Mouse (Mus musculus) C2C12 (cell line): Measurements from ENCODE around the gene Tdp1. TPM values are rescaled to one million over a fixed set of nuclear protein-coding genes. Genes with fewer than 3 reads are reported as not detected.

Experiments used
- H3K27me3 ChIP-seq: one replicate; pipeline ENCODE4 v1.6.1; 2011; ENCODE audit not compliant: control insufficient read depth, insufficient read depth, insufficient read length
- H3K36me3 ChIP-seq: one replicate; pipeline ENCODE4 v1.6.1; 2011; ENCODE audit not compliant: control insufficient read depth, insufficient read depth
- H3K4me3 ChIP-seq: one replicate; pipeline ENCODE4 v1.5.1; 2011; ENCODE audit warnings: mild to moderate bottlenecking, control low read depth; ENCODE audit not compliant: poor library complexity, insufficient read depth, severe bottlenecking
- H3K79me2 ChIP-seq: one replicate; pipeline ENCODE4 v1.6.1; 2011; ENCODE audit not compliant: control insufficient read depth, insufficient read depth
- H3K79me3 ChIP-seq: one replicate; pipeline ENCODE4 v1.6.1; 2011; ENCODE audit warnings: low read depth, control low read depth
- H3ac ChIP-seq: one replicate; pipeline ENCODE3; 2011; ENCODE audit warnings: low read depth; ENCODE audit not compliant: control insufficient read depth, insufficient read length
- CEBPB ChIP-seq: IDR thresholded peaks from one replicate; pipeline ENCODE4 v1.6.1; 2011; ENCODE audit warnings: low read depth, mild to moderate bottlenecking, control low read depth, moderate library complexity
- CTCF ChIP-seq: IDR thresholded peaks from one replicate; pipeline ENCODE4 v1.5.1; 2011; ENCODE audit not compliant: control insufficient read depth, insufficient read depth, insufficient read length
- FOSL1 ChIP-seq: IDR thresholded peaks from one replicate; pipeline ENCODE4 v1.8.0; 2011; ENCODE audit warnings: mild to moderate bottlenecking, low read length; ENCODE audit not compliant: poor library complexity, insufficient read depth, severe bottlenecking
- MAX ChIP-seq: IDR thresholded peaks from one replicate; pipeline ENCODE4 v1.6.1; 2011; ENCODE audit warnings: mild to moderate bottlenecking, control low read depth
- MYOD1 ChIP-seq: IDR thresholded peaks from one replicate; pipeline ENCODE4 v1.6.1; 2011; ENCODE audit warnings: low read depth; ENCODE audit not compliant: control insufficient read depth, insufficient read length
- MYOG ChIP-seq: IDR thresholded peaks from one replicate; pipeline ENCODE4 v1.6.1; 2011; ENCODE audit not compliant: control insufficient read depth, insufficient read length; ENCODE audit errors: extremely low read depth
- USF1 ChIP-seq: IDR thresholded peaks from one replicate; pipeline ENCODE4 v1.6.1; 2011; ENCODE audit warnings: low read depth, mild to moderate bottlenecking, control low read depth, moderate library complexity
- polyA plus RNA-seq: library from polyadenylated mRNA; unstranded; fragments of >200 nt; fragmentation: generic; extraction: Trizol; gene quantifications from one replicate; pipeline ENCODE4 v1.2.1, GENCODE M21; 2012; ENCODE audit warnings: missing spikeins

Tdp1 gene
- polyA plus RNA-seq, 1 experiment: 39.5 TPM

DNA sequence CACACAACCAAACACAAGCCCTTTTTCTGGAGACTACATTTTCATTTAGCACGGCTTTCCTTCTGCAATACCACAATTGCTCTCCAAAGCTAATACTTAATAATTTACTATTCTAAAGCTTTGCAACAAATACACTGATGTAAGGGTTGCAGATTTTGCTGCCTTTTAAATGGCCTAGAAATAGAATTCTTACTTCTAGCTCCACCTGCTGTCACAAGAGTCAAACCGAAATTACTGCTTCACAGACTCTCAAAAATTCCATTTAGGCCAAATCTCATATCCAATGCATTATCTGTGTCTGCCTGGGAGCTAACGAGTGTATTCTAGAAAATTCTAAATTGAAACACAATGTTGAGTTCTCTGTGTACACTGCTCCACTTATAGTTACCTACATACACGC is 23.3 kb upstream of the Tdp1 start:
- no peaks in the 10 kb centered on the region for H3K79me3 ChIP-seq
- H3K36me3 ChIP-seq: no peaks in the 10 kb centered on the region
- no peak overlapping the region for H3ac ChIP-seq
- no peaks in the 10 kb centered on the region for H3K27me3 ChIP-seq
- no peak for TF ChIP-seq USF1
- no peak for TF ChIP-seq CTCF
- no peak for TF ChIP-seq MYOD1
- TF ChIP-seq CEBPB: no peak
- TF ChIP-seq MAX: no peak
- no peak for TF ChIP-seq MYOG
- no peak for TF ChIP-seq FOSL1
- H3K79me2 ChIP-seq: no peaks in the 10 kb centered on the region
- no peak overlapping the region for H3K4me3 ChIP-seq

- no peaks in the 10 kb centered on the region for H3K79me2 ChIP-seq
- TF ChIP-seq CEBPB (no peak), CTCF (no peak), FOSL1 (no peak), MYOG (no peak), USF1 (no peak), MAX (no peak), MYOD1 (no peak)
- H3K4me3 ChIP-seq: no peak overlapping the region
Measured at GRCm38 (mm10) chr12:99864613-99865012, 19.7 kb upstream of the Tdp1 start.

DNA sequence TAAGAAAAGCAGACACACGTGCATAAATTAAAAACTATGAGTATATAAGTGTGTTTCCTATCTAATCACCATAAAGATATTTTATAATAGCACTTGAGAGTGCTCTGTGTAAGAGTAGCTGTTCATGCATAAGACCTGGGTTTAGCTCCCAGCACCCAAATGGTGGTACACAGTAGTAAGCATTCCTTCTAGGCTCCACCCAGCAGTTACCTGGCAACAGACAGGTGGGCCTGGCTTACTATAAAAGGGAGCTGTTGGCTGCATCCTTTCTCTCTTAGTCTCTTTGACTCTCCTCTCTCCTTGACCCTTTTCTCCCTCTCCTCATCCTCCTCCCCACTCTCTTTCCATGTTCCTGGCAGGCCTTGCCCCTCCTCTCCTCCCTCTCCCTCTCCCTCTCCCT is 15.5 kb upstream of the Tdp1 start:
- Histone ChIP-seq H3K79me2 (no peaks in the 10 kb centered on the region), H3K79me3 (no peaks in the 10 kb centered on the region), H3ac (no peak overlapping the region), H3K27me3 (no peaks in the 10 kb centered on the region), H3K36me3 (no peaks in the 10 kb centered on the region), H3K4me3 (no peak overlapping the region)
- TF ChIP-seq FOSL1 (no peak), MAX (no peak), CTCF (no peak), MYOD1 (no peak), USF1 (no peak), MYOG (no peak)

More at GRCm38 (mm10) chr12:99864613-99865012, 19.7 kb upstream of the Tdp1 start:
- Histone ChIP-seq H3ac (no peak overlapping the region), H3K36me3 (no peaks in the 10 kb centered on the region), H3K27me3 (no peaks in the 10 kb centered on the region), H3K79me3 (no peaks in the 10 kb centered on the region)

- H3K36me3 ChIP-seq: peaks cover 8% of the 10 kb centered on the region
- no peaks in the 10 kb centered on the region for H3K27me3 ChIP-seq
- no peak overlapping the region for H3ac ChIP-seq
- H3K79me3 ChIP-seq: no peaks in the 10 kb centered on the region
- H3K4me3 ChIP-seq: no peak overlapping the region
- H3K79me2 ChIP-seq: no peaks in the 10 kb centered on the region
- TF ChIP-seq MYOG (no peak), CEBPB (no peak), MYOD1 (no peak), MAX (no peak), FOSL1 (no peak), USF1 (no peak), CTCF (no peak)
Measured at GRCm38 (mm10) chr12:99873443-99873842, 10.9 kb upstream of the Tdp1 start.

GRCm38 (mm10) chr12:99874609-99875008 is 9.7 kb upstream of the Tdp1 start:
- TF ChIP-seq CEBPB (no peak), MYOG (no peak), FOSL1 (no peak), MYOD1 (no peak), CTCF (no peak), MAX (no peak), USF1 (no peak)
- no peaks in the 10 kb centered on the region for H3K27me3 ChIP-seq

More at GRCm38 (mm10) chr12:99874609-99875008, 9.7 kb upstream of the Tdp1 start:
- H3K79me3 ChIP-seq: no peaks in the 10 kb centered on the region
- H3K36me3 ChIP-seq: peaks cover 8% of the 10 kb centered on the region
- H3ac ChIP-seq: no peak overlapping the region
- no peaks in the 10 kb centered on the region for H3K79me2 ChIP-seq
- no peak overlapping the region for H3K4me3 ChIP-seq
